Mouse (Mus musculus) heart, embryonic 12.5 days (tissue): ENCODE measurements around the gene Hist1h3e. TPM values are rescaled to one million over a fixed set of nuclear protein-coding genes. Genes with fewer than 3 reads are reported as not detected.
"Not testable (repeated sequence)": the region's sequence is repeated elsewhere in the genome, so short reads cannot be mapped to it uniquely, and the experiment has no call there.

Source experiments
- ATAC-seq: fragments of 200-750 bp; cut with Nextera tagmentation; 2 replicates; pipeline ENCODE4 v1.8.0; 2017; ENCODE audit warnings: moderate TSS enrichment, moderate library complexity; ENCODE audit not compliant: insufficient number of reproducible peaks, low FRiP score
- H3K27ac ChIP-seq: fragments of 300-500 bp; sonication (generic); 2 replicates; pipeline ENCODE4 v1.5.1; 2016; ENCODE audit warnings: mild to moderate bottlenecking, moderate library complexity; ENCODE audit not compliant: poor library complexity, severe bottlenecking
- H3K27me3 ChIP-seq: fragments of 300-500 bp; sonication (generic); replicated peaks from 2 replicates; pipeline ENCODE4 v1.6.1; 2016; ENCODE audit warnings: mild to moderate bottlenecking, moderate library complexity
- H3K36me3 ChIP-seq: fragments of 300-500 bp; sonication (generic); 2 replicates; pipeline ENCODE4 v1.6.1; 2016; ENCODE audit warnings: mild to moderate bottlenecking, moderate library complexity
- H3K4me1 ChIP-seq: fragments of 300-500 bp; sonication (generic); replicated peaks from 2 replicates; pipeline ENCODE4 v1.6.1; 2016; ENCODE audit warnings: mild to moderate bottlenecking
- H3K4me2 ChIP-seq: fragments of 300-500 bp; sonication (generic); 2 replicates; pipeline ENCODE4 v1.6.1; 2016; ENCODE audit warnings: mild to moderate bottlenecking, moderate library complexity
- H3K4me3 ChIP-seq: fragments of 300-500 bp; sonication (generic); 2 replicates; pipeline ENCODE4 v1.5.1; 2016; ENCODE audit warnings: mild to moderate bottlenecking
- H3K9ac ChIP-seq: fragments of 300-500 bp; sonication (generic); 2 replicates; pipeline ENCODE4 v1.6.1; 2016; ENCODE audit warnings: mild to moderate bottlenecking, moderate library complexity
- H3K9me3 ChIP-seq: fragments of 300-500 bp; sonication (generic); replicated peaks from 2 replicates; pipeline ENCODE4 v1.6.1; 2016; ENCODE audit warnings: mild to moderate bottlenecking, moderate library complexity
- WGBS: fragments of 180-500 bp; shearing (Covaris S2); methylation state at CpG from one replicate; pipeline ENCODE4 v1.1.7; 2016; 5-methylcytosine and 5-hydroxymethylcytosine counted together
- polyA plus RNA-seq: library from polyadenylated mRNA; unstranded; fragments of >200 nt; fragmentation: Nextera tagmentation; extraction: Ambion mirVana; gene quantifications from 2 replicates; pipeline ENCODE4 v1.2.1, GENCODE M21; 2016

Gene Hist1h3e
- polyA plus RNA-seq, 1 experiment from 2014 or later, result 2.1 TPM

DNA sequence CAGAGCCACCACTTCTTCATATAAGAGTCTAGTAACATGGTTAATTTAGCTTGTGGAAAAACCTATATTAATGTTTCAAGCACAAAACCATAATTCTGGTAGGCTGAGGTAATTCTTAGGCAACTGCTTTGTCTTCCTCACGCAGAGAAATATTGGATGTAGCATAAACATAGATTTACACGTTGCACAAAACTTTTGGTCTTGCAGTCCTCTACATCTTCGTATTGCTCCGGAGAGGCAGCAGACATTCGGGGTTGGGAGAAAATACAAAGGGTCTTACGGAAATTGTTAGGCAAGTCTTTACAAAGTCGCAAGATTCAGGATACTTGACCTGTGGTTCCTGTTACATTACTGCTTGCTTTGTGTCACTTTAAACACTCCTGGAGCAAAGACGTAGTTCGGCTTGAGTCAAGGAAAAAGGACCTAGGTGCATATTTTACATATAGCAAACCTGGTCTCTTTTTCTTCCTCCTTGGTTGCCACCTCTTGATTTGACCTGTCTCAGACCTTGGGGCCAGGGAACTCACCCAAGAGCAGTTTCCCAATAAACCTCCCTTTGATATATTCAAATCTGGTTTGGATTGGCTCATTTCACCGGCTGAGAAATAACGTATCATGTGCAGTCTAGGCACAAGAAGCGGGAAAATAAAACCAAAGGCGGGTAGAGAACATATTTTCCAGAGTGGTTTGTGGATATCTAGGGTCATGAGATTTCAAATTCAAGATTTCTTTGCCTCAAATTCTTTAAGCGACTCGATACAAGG is 27.6 kb downstream of the Hist1h3e start:
- no peak for ATAC-seq
- no peaks in the 10 kb centered on the region for H3K9me3 ChIP-seq

DNA sequence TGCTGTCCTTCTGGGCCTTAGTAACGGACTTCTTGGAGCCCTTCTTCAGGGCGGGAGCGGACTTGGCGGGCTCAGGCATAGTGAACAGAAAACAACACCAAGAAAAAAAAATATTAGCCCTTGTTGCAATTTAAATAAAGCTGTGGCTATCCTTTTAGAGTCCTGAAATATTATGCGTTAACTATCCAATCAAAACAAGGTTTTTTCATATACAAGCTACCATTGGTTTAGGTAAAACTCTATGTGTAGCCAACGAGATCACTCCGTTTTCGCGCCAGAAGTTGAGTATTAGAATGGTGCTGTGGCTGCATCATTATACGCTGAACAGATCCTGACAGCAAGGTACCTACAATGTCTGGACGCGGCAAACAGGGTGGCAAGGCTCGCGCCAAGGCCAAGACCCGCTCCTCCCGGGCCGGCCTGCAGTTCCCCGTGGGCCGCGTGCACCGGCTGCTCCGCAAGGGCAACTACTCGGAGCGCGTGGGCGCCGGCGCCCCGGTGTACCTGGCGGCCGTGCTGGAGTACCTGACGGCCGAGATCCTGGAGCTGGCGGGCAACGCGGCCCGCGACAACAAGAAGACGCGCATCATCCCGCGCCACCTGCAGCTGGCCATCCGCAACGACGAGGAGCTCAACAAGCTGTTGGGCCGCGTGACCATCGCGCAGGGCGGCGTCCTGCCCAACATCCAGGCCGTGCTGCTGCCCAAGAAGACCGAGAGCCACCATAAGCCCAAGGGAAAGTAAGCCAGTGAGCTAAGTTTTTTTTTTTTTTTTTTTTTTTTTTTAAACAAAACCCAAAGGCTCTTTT is 28.4 kb downstream of the Hist1h3e start, which contains the start of gene Hist1h2af:
Gene Hist1h2af, plus strand, starts transcription at position 347 of the 808 bp plus-strand sequence.
- H3K9me3 ChIP-seq, H3K27me3 ChIP-seq, H3K36me3 ChIP-seq: not testable (repeated sequence)
- H3K4me1 ChIP-seq, result peaks cover 29% of the 10 kb centered on the region
- H3K4me2 ChIP-seq, result peak within 1 kb of the TSS; percentile 80
- H3K9ac ChIP-seq, result peak within 1 kb of the TSS; percentile 74
- ATAC-seq, result peak; percentile 30; the same call in 1 of the 2 replicates
- under 1% methylated on average over 31 of the region's 53 CpGs for WGBS
- peak within 1 kb of the TSS; percentile 63 for H3K4me3 ChIP-seq
- peak within 1 kb of the TSS; percentile 86 for H3K27ac ChIP-seq

More for the DNA sequence above, 27.6 kb downstream of the Hist1h3e start:
- Histone ChIP-seq H3K4me2 (peak overlapping the region; percentile 80), H3K36me3 (no peaks in the 10 kb centered on the region), H3K9ac (peak overlapping the region; percentile 74), H3K27me3 (no peaks in the 10 kb centered on the region), H3K4me1 (peaks cover 24% of the 10 kb centered on the region), H3K27ac (peak overlapping the region; percentile 86), H3K4me3 (peak overlapping the region; percentile 63)
- WGBS, result 2% methylated on average over 15 of the region's 15 CpGs

DNA sequence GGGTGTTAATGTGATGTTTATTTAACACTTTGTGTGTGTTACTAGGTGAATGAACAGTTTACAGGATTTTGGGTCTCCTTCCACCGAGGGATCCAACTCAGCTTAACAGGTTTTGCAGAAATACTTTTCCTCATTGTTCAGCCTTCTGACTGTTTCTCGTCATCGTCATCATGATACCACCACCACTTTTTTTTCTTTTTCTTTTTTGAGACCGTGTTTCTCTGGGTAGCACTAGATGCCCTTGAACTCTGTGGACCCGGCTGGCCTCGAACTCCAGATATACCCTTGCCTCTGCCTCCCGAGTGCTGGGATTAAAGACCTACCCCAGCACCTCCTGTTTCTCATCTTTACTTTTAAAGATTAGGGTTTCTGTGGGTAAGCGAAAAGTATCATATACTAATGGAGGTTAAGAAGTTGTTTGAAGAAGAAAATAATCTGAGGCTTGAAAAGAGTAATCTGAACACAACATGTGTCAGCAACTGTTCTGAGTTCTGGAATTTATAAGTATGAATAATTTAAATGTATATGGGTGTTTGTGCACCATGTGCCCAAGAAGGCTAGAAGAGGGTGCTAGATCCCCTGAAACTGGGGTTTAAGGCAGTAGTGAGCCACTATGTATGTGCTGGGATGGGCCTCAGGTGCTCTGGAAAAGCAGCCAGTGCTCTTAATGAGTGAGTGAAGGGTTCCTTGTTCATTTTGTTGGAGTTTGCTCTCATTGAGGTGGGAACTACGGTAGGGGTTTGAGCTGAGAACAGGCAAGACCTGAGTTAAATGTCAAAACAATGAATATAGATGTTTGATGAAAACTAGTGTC is 29.7 kb downstream of the Hist1h3e start:
- peaks cover 34% of the 10 kb centered on the region for H3K4me1 ChIP-seq
- no peaks in the 10 kb centered on the region for H3K9me3 ChIP-seq
- H3K36me3 ChIP-seq, result no peaks in the 10 kb centered on the region
- H3K4me3 ChIP-seq, result peak overlapping the region; percentile 63
- peak overlapping the region; percentile 80 for H3K4me2 ChIP-seq
- H3K27me3 ChIP-seq, result no peaks in the 10 kb centered on the region
- WGBS, result 25% methylated on average over 9 of the region's 9 CpGs
- peak overlapping the region; percentile 97 for H3K27ac ChIP-seq
- H3K9ac ChIP-seq, result peak overlapping the region; percentile 54; the same call in 1 of the 2 replicates
- no peak for ATAC-seq

DNA sequence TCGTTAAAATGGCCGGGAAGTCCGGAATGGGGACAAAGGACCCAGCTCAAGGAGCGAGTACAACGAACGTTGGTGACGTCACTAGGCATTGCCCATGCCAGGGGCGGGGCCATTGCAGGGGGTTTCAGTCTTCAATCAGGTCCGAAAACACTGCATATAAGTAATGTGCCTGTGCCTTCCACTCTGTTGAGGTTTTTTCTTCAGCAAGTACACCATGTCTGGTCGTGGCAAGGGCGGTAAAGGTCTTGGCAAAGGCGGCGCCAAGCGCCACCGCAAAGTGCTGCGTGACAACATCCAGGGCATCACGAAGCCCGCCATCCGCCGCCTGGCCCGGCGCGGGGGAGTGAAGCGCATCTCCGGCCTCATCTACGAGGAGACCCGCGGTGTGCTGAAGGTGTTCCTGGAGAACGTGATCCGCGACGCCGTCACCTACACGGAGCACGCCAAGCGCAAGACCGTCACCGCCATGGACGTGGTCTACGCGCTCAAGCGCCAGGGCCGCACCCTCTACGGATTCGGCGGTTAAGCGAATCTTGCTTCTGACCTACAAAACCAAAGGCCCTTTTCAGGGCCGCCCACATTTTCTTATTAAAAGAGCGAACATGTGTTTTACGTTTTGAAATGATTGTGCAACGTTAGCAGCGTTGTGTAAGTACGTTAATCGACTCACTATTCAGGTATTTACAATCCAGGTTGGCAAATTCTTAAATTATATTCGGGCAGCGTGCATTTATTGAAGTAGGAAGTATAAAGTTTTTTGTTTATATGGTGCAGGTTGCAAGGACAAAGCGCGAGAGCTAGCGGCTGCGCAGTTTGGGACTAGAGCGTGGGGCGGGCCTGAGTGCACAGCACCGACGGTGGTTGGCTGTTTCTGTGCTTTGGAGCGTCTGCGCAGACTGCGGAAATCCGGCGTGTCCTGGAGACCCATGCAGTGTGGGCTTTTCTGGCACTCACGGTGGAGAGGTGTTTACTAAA is 31.0 kb downstream of the Hist1h3e start, which contains the start of gene Hist1h4h:
Gene Hist1h4h, plus strand, starts transcription at position 150 of the 975 bp plus-strand sequence.
- H3K27me3 ChIP-seq, result no peaks in the 10 kb centered on the region
- ATAC-seq, result peak; percentile 83
- H3K4me1 ChIP-seq, result peaks cover 25% of the 10 kb centered on the region
- H3K27ac ChIP-seq, result peak within 1 kb of the TSS; percentile 97
- peak within 1 kb of the TSS; percentile 67 for H3K4me2 ChIP-seq
- H3K4me3 ChIP-seq, result peak within 1 kb of the TSS; percentile 63
- no peaks in the 10 kb centered on the region for H3K36me3 ChIP-seq
- peak within 1 kb of the TSS; percentile 85 for H3K9ac ChIP-seq
- WGBS, result under 1% methylated on average over 61 of the region's 70 CpGs
- no peaks in the 10 kb centered on the region for H3K9me3 ChIP-seq

- no peaks in the 10 kb centered on the region for H3K9me3 ChIP-seq
- H3K27ac ChIP-seq, result peak overlapping the region; percentile 97
- under 1% methylated on average over 20 of the region's 20 CpGs for WGBS
- H3K9ac ChIP-seq, result peak overlapping the region; percentile 85
- H3K4me2 ChIP-seq, result peak overlapping the region; percentile 67
- H3K4me1 ChIP-seq, result peaks cover 27% of the 10 kb centered on the region
- no peaks in the 10 kb centered on the region for H3K36me3 ChIP-seq
- H3K4me3 ChIP-seq, result peak overlapping the region; percentile 63
- H3K27me3 ChIP-seq, result no peaks in the 10 kb centered on the region
- ATAC-seq, result no peak
Measured at GRCm38 (mm10) chr13:23530181-23530900, 31.8 kb downstream of the Hist1h3e start.

DNA sequence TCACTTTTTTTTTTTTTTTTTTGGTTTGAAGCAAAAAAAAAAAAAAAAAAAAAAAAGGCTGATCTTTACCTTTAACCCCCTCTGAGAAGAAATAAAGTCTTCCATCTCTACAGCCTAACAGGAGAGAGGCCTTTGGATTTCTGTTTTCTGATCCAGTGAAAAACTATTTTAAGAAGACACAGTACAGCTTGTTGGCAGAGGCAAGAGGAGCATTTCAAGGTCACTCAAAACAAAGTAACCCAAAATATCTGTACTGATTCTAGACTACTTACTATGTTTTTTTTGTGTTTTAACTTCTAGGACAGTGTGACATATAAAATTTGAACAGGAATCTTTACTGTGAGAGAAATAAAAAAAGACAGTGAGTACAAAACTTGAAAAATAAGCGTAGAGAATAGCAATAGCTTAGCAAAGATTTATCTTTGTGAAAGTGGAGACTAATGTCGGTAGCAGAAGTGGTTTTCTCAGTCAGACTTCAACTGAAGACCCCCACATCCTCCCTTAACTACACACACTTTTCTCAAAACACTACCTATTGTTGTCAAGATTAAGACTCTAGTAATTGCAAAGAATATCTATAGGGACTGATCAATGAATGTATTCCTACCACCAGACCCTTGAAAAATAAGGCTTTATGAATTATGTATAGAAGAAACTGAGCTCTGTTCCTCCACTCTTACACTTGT is 32.5 kb downstream of the Hist1h3e start:
- Histone ChIP-seq H3K4me1 (peaks cover 28% of the 10 kb centered on the region), H3K36me3 (no peaks in the 10 kb centered on the region), H3K27ac (peak overlapping the region; percentile 97), H3K9ac (peak overlapping the region; percentile 85; the same call in 1 of the 2 replicates), H3K4me3 (peak overlapping the region; percentile 63), H3K27me3 (no peaks in the 10 kb centered on the region), H3K4me2 (peak overlapping the region; percentile 67; the same call in 1 of the 2 replicates), H3K9me3 (no peaks in the 10 kb centered on the region)
- 28% methylated on average over 2 of the region's 2 CpGs for WGBS
- no peak for ATAC-seq

DNA sequence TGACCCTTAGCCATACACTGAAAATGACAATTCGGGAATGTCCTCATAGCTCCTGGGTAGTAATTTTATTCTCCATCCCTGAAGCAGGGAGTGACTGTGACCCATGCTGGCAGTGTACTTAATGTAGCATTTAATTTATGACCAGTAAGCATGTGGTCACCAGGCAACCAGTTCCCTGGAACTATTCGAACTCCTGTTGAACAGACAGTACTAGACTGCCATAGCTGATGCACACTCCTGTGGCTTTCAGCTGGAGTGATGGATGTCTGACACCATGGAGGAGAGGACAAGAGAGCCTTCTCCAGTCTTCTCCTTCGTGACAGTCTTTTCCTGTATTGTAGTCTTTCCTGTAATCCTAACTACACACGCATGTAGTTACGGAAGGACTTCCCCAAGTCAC is 33.2 kb downstream of the Hist1h3e start:
- H3K4me3 ChIP-seq, result no peak overlapping the region
- H3K9ac ChIP-seq, result peak overlapping the region; percentile 7; the same call in 1 of the 2 replicates
- WGBS, result 84% methylated on average over 5 of the region's 5 CpGs
- no peak for ATAC-seq
- H3K4me2 ChIP-seq, result peak overlapping the region; percentile 38
- H3K27ac ChIP-seq, result peak overlapping the region; percentile 57
- no peaks in the 10 kb centered on the region for H3K9me3 ChIP-seq
- peaks cover 25% of the 10 kb centered on the region for H3K4me1 ChIP-seq
- no peaks in the 10 kb centered on the region for H3K27me3 ChIP-seq
- no peaks in the 10 kb centered on the region for H3K36me3 ChIP-seq

DNA sequence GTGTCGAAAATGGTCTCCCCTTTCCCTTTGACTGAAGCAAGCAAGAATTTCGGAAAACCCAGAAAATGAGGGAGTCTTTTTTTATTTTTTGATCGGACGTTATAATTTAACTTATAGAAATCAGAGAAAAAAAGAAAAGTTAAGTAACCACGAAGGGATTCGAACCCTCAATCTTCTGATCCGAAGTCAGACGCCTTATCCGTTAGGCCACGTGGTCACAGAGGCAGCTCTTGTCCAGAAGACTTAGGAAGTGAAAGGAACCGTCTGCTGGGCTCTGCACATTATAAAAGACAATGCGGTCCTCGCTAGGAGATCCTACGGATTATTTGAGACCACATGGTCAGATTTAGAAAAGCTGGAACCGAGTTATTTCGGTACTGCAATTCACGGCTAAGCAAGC is 35.9 kb downstream of the Hist1h3e start:
- H3K36me3 ChIP-seq, result no peaks in the 10 kb centered on the region
- H3K9ac ChIP-seq, result peak overlapping the region; percentile 67
- H3K27ac ChIP-seq, result no peak overlapping the region
- H3K9me3 ChIP-seq, result no peaks in the 10 kb centered on the region
- ATAC-seq, result 0 out of 2 replicates have a peak, but pooled peaks have one; percentile 49
- WGBS, result under 1% methylated on average over 17 of the region's 17 CpGs
- H3K4me2 ChIP-seq, result peak overlapping the region; percentile 65
- peak overlapping the region; percentile 51 for H3K4me3 ChIP-seq
- peaks cover 15% of the 10 kb centered on the region for H3K4me1 ChIP-seq
- H3K27me3 ChIP-seq, result no peaks in the 10 kb centered on the region

- H3K27ac ChIP-seq, result no peak overlapping the region
- peaks cover 15% of the 10 kb centered on the region for H3K4me1 ChIP-seq
- no peaks in the 10 kb centered on the region for H3K27me3 ChIP-seq
- no peaks in the 10 kb centered on the region for H3K36me3 ChIP-seq
- ATAC-seq, result no peak
- WGBS, result 1% methylated on average over 10 of the region's 10 CpGs
- no peak overlapping the region for H3K9ac ChIP-seq
- H3K9me3 ChIP-seq, result no peaks in the 10 kb centered on the region
- peak overlapping the region; percentile 51 for H3K4me3 ChIP-seq
- peak overlapping the region; percentile 65 for H3K4me2 ChIP-seq
Measured at GRCm38 (mm10) chr13:23525901-23526300, 36.3 kb downstream of the Hist1h3e start.
